Mouse (Mus musculus) neural tube, embryonic 15.5 days (tissue): Measurements from ENCODE around the gene Wipf3. TPM values are rescaled to one million over a fixed set of nuclear protein-coding genes. Genes with fewer than 3 reads are reported as not detected.

Experiments used
- ATAC-seq: fragments of 200-750 bp; cut with Nextera tagmentation; 2 replicates; pipeline ENCODE4 v1.8.0; 2017; ENCODE audit warnings: mild to moderate bottlenecking, moderate TSS enrichment, moderate library complexity; ENCODE audit not compliant: low FRiP score
- H3K27ac ChIP-seq: fragments of 300-500 bp; sonication (generic); replicated peaks from 2 replicates; pipeline ENCODE4 v1.5.1; 2015; ENCODE audit warnings: mild to moderate bottlenecking, inconsistent platforms
- H3K27me3 ChIP-seq: fragments of 300-500 bp; sonication (generic); replicated peaks from 2 replicates; pipeline ENCODE4 v1.6.1; 2015; ENCODE audit warnings: inconsistent platforms
- H3K36me3 ChIP-seq: fragments of 300-500 bp; sonication (generic); 2 replicates; pipeline ENCODE4 v1.6.1; 2015; ENCODE audit warnings: inconsistent platforms
- H3K4me1 ChIP-seq: fragments of 300-500 bp; sonication (generic); 2 replicates; pipeline ENCODE4 v1.6.1; 2015; ENCODE audit warnings: inconsistent platforms
- H3K4me2 ChIP-seq: fragments of 300-500 bp; sonication (generic); 2 replicates; pipeline ENCODE4 v1.6.1; 2015; ENCODE audit warnings: inconsistent platforms, mild to moderate bottlenecking, moderate library complexity
- H3K4me3 ChIP-seq: fragments of 300-500 bp; sonication (generic); replicated peaks from 2 replicates; pipeline ENCODE4 v1.5.1; 2015; ENCODE audit warnings: mild to moderate bottlenecking, inconsistent platforms
- H3K9ac ChIP-seq: fragments of 300-500 bp; sonication (generic); replicated peaks from 2 replicates; pipeline ENCODE4 v1.6.1; 2015; ENCODE audit warnings: mild to moderate bottlenecking, inconsistent platforms
- H3K9me3 ChIP-seq: fragments of 300-500 bp; sonication (generic); replicated peaks from 2 replicates; pipeline ENCODE4 v1.6.1; 2016; ENCODE audit warnings: inconsistent platforms
- WGBS: fragments of 180-500 bp; shearing (Covaris S2); methylation state at CpG from one replicate; pipeline ENCODE4 v1.1.7; 2015; ENCODE audit warnings: mixed read lengths; 5-methylcytosine and 5-hydroxymethylcytosine counted together
- polyA plus RNA-seq: library from polyadenylated mRNA; unstranded; fragments of >200 nt; fragmentation: Nextera tagmentation; extraction: Ambion mirVana; gene quantifications from 2 replicates; pipeline ENCODE4 v1.2.1, GENCODE M21; 2015

Gene Wipf3
- polyA plus RNA-seq, 1 experiment from 2014 or later = 2.6 TPM

DNA sequence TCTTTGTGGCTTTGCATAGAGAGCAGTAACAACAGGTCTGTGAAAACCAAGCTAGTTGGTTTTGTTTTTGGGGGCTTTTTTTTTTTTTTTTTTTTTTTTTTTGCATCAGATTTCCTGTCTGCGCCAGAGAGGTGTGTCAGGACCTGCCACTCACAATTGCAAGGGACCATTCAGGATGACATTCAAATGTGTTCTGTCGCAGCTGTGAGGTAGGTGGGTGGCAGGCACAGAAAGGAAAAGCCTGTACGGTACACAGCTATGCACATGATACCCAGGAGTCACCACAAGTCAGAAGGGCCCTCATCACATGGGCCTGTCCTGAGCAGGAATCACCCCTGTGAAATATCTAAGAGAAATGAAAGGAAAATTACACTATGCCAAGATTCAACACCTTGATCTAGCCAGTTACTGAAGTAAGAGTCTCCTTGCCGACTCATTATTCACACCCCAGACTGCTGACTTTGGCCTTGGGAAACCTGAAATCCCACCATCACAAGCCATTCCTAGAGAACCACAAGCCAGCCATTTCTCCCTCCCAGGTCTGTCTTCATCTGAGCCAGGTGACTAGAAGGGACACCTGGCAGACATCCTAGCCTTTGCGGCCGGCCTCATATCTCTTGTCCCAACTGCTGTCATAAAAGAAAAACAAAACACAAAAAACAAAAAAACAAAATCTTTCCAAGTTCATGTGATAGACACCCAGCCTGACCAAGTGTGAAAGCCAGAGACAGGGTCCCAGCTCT lies 30.9 kb downstream of the Wipf3 start:
- 82% methylated on average over 6 of the region's 6 CpGs for WGBS
- Histone ChIP-seq H3K4me3 (no peak overlapping the region), H3K9me3 (no peaks in the 10 kb centered on the region), H3K4me2 (no peak overlapping the region), H3K36me3 (no peaks in the 10 kb centered on the region), H3K4me1 (peaks cover 23% of the 10 kb centered on the region), H3K27ac (no peak overlapping the region), H3K27me3 (no peaks in the 10 kb centered on the region), H3K9ac (no peak overlapping the region)
- no peak for ATAC-seq

DNA sequence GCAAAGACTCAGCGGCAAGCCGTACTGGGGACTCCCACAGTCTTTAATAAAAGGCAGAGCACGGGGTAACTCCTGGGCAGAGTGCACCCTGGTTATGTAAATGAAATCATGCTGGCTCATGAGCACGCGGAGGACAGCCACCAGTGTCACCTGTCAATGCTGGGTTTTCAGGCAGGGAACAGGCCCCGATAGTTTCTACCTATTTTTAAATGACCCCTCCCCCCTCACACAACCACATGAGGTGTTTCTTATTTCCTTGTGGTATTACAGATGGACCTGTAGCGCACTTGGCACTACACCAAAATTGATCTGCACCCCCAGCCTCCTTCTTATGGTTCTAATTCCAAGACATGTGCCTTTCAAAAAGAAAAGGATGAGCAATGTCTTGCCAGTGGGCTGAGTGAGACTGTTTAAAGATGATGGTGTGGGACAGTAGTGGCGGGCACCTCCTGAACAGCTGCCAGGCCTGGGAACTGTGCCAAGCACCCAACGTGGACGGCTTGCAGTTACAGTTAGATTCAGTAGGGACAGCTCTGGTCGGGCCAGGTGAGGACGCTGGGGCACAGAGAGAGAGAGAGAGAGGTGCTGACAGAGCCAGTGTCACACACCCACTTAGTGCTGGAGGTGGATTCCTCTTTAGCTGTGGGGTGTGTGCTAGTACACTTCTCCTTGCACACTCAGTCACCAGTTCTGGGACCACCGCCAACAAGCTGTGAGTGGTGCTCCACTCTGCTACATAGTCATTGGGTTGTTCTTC lies 31.7 kb downstream of the Wipf3 start:
- Histone ChIP-seq H3K27me3 (no peaks in the 10 kb centered on the region), H3K9me3 (no peaks in the 10 kb centered on the region), H3K27ac (no peak overlapping the region), H3K9ac (no peak overlapping the region), H3K4me3 (no peak overlapping the region), H3K36me3 (no peaks in the 10 kb centered on the region), H3K4me2 (no peak overlapping the region), H3K4me1 (peaks cover 23% of the 10 kb centered on the region)
- peak; percentile 57; the same call in 1 of the 2 replicates for ATAC-seq
- 67% methylated on average over 13 of the region's 13 CpGs for WGBS

DNA sequence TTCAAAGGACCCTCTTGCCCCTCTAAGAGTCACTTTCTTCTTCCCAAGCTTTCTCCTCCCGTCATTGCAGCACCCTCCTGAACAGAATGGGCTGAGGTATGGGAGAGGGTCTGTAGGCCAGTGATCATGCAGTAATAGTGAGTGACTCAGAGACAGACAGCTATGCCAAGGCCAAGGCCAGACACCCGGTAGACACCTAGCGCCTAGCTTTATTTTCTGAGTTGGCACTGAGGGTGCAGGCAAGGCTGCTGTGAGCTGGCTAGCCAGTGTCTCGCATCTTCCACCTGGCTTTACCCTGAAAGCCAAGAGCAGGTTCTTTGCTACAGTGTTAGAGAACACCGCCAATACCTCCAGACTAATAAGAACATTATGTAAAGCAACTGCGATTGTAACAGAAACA lies 33.4 kb downstream of the Wipf3 start:
- Histone ChIP-seq H3K4me1 (peaks cover 23% of the 10 kb centered on the region), H3K27ac (no peak overlapping the region), H3K27me3 (no peaks in the 10 kb centered on the region), H3K9ac (no peak overlapping the region), H3K9me3 (no peaks in the 10 kb centered on the region), H3K4me3 (no peak overlapping the region), H3K36me3 (no peaks in the 10 kb centered on the region), H3K4me2 (no peak overlapping the region)
- 88% methylated on average over 6 of the region's 6 CpGs for WGBS
- ATAC-seq = no peak

DNA sequence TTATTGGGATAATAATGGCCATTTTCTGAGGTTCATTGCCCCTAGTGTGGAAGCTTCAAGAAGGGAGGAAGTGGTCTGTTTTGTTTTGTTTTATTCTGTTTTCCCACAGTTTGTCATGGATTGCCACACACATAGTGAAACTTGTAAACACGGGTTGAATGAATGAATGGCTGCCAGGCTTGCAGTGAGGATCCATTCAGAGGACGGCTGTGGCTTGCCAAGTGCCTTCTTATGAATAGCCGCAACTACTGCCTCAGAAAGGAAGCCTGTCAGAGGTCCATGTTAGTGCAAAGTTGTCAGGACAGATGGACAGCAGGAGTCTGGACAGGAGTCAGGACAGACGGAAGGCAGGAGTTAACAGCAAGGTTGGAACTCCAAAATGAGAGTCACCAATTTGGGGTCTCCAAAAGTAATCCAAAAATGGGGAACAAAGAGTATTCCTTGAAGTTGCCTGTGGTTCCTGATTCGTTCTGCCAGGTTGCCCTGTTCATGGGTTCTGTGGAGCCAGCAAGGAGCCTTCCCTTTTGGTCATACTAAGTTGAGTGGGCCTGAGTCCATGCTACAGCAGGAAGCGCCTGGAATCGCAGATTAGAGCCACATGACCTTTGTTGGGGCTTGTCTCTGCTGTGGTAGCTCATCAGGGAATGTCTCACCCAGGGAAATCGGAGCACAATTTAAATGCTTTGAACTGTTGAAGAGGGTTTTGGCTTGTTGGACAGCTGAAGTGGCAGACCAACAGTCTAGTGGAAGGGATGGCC lies 34.5 kb downstream of the Wipf3 start:
- Histone ChIP-seq H3K9me3 (no peaks in the 10 kb centered on the region), H3K27me3 (no peaks in the 10 kb centered on the region), H3K4me2 (no peak overlapping the region), H3K4me1 (peaks cover 23% of the 10 kb centered on the region), H3K27ac (no peak overlapping the region), H3K36me3 (no peaks in the 10 kb centered on the region), H3K4me3 (no peak overlapping the region), H3K9ac (no peak overlapping the region)
- ATAC-seq = no peak; the same call in 1 of the 2 replicates
- WGBS = 56% methylated on average over 8 of the region's 8 CpGs

DNA sequence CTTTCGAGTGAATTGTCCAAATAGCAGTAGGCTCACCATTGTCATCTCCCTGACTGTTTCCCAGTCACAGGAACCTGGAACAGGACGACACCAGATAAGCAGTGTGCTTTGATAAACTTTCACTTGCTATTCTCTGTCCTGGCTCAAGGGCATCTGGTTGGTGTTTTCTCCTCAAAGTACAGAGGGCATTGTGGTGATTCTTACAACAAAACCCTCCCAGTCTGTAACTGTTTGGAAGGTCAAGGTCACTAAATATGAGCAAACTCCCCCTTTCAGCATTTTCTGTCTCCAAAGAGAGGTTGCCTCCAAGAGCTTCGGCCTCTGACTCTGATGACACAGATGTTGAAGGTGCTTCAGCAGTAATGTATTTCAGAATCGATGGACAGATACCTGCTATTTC lies 35.5 kb downstream of the Wipf3 start:
- no peak for ATAC-seq
- Histone ChIP-seq H3K4me2 (no peak overlapping the region), H3K27me3 (no peaks in the 10 kb centered on the region), H3K4me3 (no peak overlapping the region), H3K36me3 (no peaks in the 10 kb centered on the region), H3K27ac (no peak overlapping the region), H3K9me3 (no peaks in the 10 kb centered on the region), H3K9ac (no peak overlapping the region), H3K4me1 (peaks cover 16% of the 10 kb centered on the region)
- 86% methylated on average over 4 of the region's 4 CpGs for WGBS

DNA sequence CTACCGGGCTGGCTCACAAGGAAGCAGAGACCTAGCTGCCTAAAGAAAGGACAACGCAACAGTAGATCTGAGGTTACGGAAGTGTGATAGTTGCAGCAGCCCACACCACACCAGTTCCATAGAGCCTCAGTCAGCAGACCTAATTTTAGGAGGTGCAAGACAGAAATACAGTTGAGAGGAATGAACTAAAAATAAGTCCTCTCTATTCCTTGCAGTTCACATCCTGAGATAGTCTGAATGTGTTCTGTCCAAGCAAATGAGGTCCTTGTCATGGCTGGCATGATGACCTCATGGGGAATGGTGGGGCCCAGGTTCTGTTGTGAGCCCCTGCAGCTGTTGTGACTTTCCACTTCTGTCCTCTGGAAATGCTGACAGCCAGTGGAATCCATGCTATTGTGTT lies 38.0 kb downstream of the Wipf3 start:
- Histone ChIP-seq H3K4me1 (peaks cover 11% of the 10 kb centered on the region), H3K4me2 (no peak overlapping the region), H3K4me3 (no peak overlapping the region), H3K27ac (no peak overlapping the region), H3K9me3 (no peaks in the 10 kb centered on the region), H3K9ac (no peak overlapping the region), H3K27me3 (no peaks in the 10 kb centered on the region), H3K36me3 (no peaks in the 10 kb centered on the region)
- WGBS = 93% methylated on average over 3 of the region's 3 CpGs
- ATAC-seq = no peak

DNA sequence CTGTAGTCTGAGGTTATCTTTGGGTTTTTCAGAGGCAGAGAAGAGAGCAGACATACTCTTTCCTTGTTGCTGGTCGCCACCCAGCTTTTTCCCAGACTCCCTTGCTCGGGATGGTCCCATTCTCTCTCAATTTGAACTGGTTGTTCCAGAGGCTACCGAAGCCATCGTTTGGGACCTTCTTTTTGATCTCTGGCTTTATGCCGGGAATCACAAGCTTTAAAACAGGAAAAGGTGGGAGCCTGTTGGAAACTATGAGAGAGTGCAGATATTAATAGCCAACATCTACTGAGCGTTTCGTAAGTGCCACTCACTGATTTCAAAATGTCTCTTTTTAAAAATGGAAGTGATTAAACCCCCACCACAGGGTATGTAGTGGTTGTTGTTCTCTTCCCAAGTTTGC lies 42.5 kb downstream of the Wipf3 start:
- H3K36me3 ChIP-seq = no peaks in the 10 kb centered on the region
- no peak overlapping the region for H3K27ac ChIP-seq
- no peaks in the 10 kb centered on the region for H3K9me3 ChIP-seq
- H3K27me3 ChIP-seq = no peaks in the 10 kb centered on the region
- WGBS = 85% methylated on average over 7 of the region's 7 CpGs
- no peak overlapping the region for H3K4me3 ChIP-seq
- no peak for ATAC-seq
- no peak overlapping the region for H3K4me2 ChIP-seq
- H3K9ac ChIP-seq = no peak overlapping the region
- H3K4me1 ChIP-seq = peaks cover 15% of the 10 kb centered on the region

DNA sequence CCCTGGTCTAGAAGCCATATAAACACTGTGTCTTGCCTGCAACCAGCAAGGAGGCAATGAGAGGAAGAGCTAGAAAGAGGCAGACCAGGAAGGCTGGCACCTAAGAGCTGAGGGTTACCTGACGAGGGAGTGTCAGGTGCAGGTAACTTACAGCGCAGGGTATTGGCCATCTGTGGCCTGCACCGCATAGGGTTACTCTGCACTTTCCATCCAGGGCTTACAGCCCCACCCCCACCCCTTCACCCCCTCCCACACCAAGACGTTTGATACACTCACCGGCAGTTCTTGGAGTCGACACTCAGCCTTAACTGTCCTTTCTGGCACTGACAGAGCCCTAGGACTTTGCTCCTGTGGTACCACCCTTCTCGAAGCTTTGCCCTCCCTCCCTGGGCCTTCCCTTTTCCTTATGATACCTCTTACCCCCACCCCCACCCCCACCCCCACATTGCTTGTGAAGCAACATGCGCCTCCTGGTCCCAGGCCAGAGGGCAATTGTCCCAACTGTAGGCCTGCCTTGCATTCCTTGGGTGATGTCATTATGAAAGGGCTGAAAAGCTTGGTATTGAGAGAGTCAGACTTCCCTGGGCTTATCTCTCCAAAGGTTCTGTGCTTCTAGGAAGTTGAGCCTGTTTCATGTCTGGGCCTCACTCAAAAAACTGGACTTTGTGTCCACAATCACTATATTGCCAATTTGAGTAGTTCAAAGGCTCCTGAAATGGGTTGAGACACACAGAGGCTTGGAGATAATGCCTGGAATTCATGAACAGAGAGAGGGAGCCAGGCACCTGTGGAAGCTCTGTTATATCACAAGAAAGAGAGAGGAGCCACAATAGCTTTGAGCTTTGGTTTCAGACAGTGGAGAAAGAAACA lies 43.7 kb downstream of the Wipf3 start:
- Histone ChIP-seq H3K36me3 (no peaks in the 10 kb centered on the region), H3K9ac (no peak overlapping the region), H3K27ac (no peak overlapping the region), H3K4me1 (peaks cover 18% of the 10 kb centered on the region), H3K9me3 (no peaks in the 10 kb centered on the region), H3K4me3 (no peak overlapping the region), H3K4me2 (no peak overlapping the region), H3K27me3 (no peaks in the 10 kb centered on the region)
- 74% methylated on average over 8 of the region's 8 CpGs for WGBS
- ATAC-seq = no peak

DNA sequence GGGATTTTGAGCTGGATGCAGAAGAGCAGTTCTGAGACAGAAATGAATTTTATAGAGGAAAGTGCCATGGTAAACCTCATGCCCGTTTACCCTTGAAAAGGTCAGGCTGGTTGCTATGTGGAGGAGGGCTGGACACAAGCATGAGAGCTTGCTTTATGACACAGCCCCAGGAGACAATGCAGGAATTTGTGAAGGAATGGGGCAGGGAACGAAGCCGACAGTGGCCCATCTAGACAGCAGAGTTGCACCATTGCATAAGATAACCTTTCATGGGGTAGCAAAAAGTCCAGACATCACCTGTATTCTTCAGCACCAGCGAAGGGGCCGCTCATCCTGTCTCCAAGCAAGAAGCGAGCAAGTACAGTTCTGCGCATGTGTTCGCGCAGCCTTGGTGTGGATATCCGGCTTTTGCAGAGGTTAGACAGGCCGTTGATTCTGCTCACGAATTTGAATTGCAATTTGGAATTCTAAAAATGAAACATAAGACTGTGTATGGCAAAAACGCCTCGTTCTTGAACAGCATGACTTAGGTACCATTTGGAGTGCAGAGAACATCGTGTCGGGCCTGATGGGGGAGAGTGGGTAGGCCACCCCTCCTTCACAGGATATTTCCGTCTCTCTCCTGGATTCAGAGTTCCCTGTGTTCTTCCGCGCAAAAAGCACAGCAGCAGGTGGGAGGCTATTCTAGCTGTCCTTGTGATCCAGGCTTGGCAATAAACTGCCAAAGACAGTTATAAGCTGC lies 46.7 kb downstream of the Wipf3 start:
- Histone ChIP-seq H3K27me3 (no peaks in the 10 kb centered on the region), H3K36me3 (no peaks in the 10 kb centered on the region), H3K4me1 (peaks cover 24% of the 10 kb centered on the region), H3K4me3 (no peak overlapping the region), H3K9ac (no peak overlapping the region), H3K9me3 (no peaks in the 10 kb centered on the region), H3K4me2 (no peak overlapping the region), H3K27ac (no peak overlapping the region)
- WGBS = 72% methylated on average over 19 of the region's 19 CpGs
- ATAC-seq = no peak

DNA sequence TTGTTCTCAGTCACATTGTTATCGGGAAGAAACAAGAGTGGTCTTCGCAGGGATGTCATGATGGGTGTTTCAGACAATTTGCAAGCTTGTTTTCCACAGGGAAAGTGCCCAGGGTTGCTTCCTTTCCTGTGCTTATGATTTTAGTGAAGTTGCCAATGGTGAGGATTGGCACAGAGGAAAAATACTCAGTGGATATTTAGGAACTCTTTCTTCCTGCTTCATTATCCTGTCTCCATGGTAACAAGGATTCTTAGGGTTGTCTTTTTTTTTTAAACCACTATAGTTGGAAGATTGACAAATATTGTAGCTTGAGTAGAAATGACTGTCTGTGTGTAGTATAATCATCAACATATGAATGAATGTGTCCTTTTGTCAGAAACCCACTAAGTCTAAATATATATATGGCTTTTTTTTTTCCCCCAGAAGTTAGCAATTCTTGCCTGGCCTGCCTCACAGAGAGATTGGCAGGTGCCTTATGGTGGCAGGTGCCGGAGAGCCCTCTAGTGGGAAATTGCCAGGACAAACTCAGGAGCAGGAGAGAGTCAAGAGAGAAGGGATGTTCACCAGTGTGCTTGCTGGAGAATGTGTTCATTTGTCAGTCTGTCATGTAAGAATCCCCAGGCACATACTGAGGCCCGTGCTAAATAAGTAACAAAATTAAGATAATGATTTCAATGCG lies 49.4 kb downstream of the Wipf3 start:
- ATAC-seq = no peak

More for the DNA sequence above, 49.4 kb downstream of the Wipf3 start:
- no peak overlapping the region for H3K4me3 ChIP-seq
- no peaks in the 10 kb centered on the region for H3K9me3 ChIP-seq
- WGBS = 61% methylated on average over 5 of the region's 5 CpGs
- no peaks in the 10 kb centered on the region for H3K27me3 ChIP-seq
- 0 out of 2 replicates have a peak overlapping the region, but pooled peaks have one; percentile 28 for H3K27ac ChIP-seq
- no peak overlapping the region for H3K9ac ChIP-seq
- no peak overlapping the region for H3K4me2 ChIP-seq
- H3K4me1 ChIP-seq = peaks cover 24% of the 10 kb centered on the region
- H3K36me3 ChIP-seq = no peaks in the 10 kb centered on the region
